Mouse (Mus musculus) forebrain, embryonic 15.5 days (tissue): Measurements from ENCODE around the gene Etv5. TPM values are rescaled to one million over a fixed set of nuclear protein-coding genes. Genes with fewer than 3 reads are reported as not detected.

ENCODE experiments used
- ATAC-seq: fragments of 200-750 bp; cut with Nextera tagmentation; replicated peaks from 2 replicates; pipeline ENCODE4 v1.8.0; 2017; ENCODE audit warnings: mild to moderate bottlenecking, moderate TSS enrichment, moderate library complexity
- H3K27ac ChIP-seq: fragments of 300-500 bp; sonication (generic); replicated peaks from 2 replicates; pipeline ENCODE4 v1.5.1; 2015; ENCODE audit warnings: mild to moderate bottlenecking, inconsistent platforms
- H3K27me3 ChIP-seq: fragments of 300-500 bp; sonication (generic); 2 replicates; pipeline ENCODE4 v1.6.1; 2015; ENCODE audit warnings: inconsistent platforms
- H3K36me3 ChIP-seq: fragments of 300-500 bp; sonication (generic); 2 replicates; pipeline ENCODE4 v1.6.1; 2015; ENCODE audit warnings: mild to moderate bottlenecking, inconsistent platforms
- H3K4me1 ChIP-seq: fragments of 300-500 bp; sonication (generic); 2 replicates; pipeline ENCODE4 v1.6.1; 2015; ENCODE audit warnings: inconsistent platforms
- H3K4me2 ChIP-seq: fragments of 300-500 bp; sonication (generic); replicated peaks from 2 replicates; pipeline ENCODE4 v1.6.1; 2015; ENCODE audit warnings: mild to moderate bottlenecking, inconsistent platforms
- H3K4me3 ChIP-seq: fragments of 300-500 bp; sonication (generic); 2 replicates; pipeline ENCODE4 v1.5.1; 2015; ENCODE audit warnings: mild to moderate bottlenecking, inconsistent platforms
- H3K9ac ChIP-seq: fragments of 300-500 bp; sonication (generic); replicated peaks from 2 replicates; pipeline ENCODE4 v1.6.1; 2015; ENCODE audit warnings: mild to moderate bottlenecking, inconsistent platforms
- H3K9me3 ChIP-seq: fragments of 300-500 bp; sonication (generic); 2 replicates; pipeline ENCODE4 v1.6.1; 2016; ENCODE audit warnings: inconsistent platforms
- WGBS: fragments of 180-500 bp; shearing (Covaris S2); methylation state at CpG from one replicate; pipeline ENCODE4 v1.1.7; 2015; ENCODE audit warnings: mixed read lengths; 5-methylcytosine and 5-hydroxymethylcytosine counted together
- polyA plus RNA-seq: library from polyadenylated mRNA; unstranded; fragments of >200 nt; fragmentation: Nextera tagmentation; extraction: Ambion mirVana; gene quantifications from 2 replicates; pipeline ENCODE4 v1.2.1, GENCODE M21; 2015

Etv5 gene
- polyA plus RNA-seq, 1 experiment from 2014 or later = 27.2 TPM

DNA sequence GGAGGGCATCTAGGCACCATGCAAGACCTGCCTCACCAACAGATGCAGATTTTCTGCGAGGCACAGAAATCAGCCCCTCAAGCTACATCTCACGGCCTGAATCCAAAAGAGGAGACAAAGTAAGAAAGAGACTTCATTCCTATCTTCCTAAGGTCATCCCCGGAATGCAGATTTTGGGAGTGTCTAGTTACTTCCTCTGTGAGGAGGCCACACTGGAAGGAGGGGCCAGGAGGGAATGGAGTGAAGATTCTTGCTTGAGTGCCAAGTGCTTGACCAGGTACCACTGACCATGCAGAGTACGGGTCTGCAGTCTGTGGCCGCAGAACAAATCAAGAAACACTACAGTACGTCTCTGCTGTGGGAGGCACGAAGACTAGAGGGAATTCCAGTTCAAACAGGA is 12.7 kb downstream of the Etv5 start:
- WGBS = 74% methylated on average over 7 of the region's 7 CpGs
- Histone ChIP-seq H3K4me3 (no peak overlapping the region), H3K36me3 (no peaks in the 10 kb centered on the region), H3K27me3 (peaks cover 3% of the 10 kb centered on the region; the same call in 1 of the 2 replicates), H3K4me2 (no peak overlapping the region), H3K27ac (no peak overlapping the region), H3K9me3 (no peaks in the 10 kb centered on the region), H3K4me1 (peaks cover 41% of the 10 kb centered on the region), H3K9ac (no peak overlapping the region)
- no peak for ATAC-seq

DNA sequence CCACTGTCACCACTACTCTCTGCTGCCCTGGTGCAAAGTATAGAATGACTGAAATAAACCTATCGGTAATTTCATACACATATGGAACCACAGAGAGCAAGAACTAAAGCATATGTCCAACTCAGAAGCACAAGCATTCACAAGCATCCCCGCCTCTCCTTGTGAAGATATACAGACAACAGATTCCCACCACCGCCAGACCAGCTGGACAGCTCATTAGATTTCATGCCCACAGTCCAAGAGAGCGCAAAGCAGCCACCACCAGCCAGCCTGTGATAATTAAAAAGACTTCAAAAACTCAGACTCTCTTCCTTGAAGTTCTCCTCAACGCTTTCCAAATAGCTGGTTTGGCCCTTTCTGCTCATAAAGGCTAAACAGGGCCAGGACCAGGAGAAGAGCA is 17.3 kb downstream of the Etv5 start:
- H3K9me3 ChIP-seq = no peaks in the 10 kb centered on the region
- no peak overlapping the region for H3K9ac ChIP-seq
- H3K27ac ChIP-seq = no peak overlapping the region
- H3K4me2 ChIP-seq = no peak overlapping the region
- no peak for ATAC-seq
- no peak overlapping the region for H3K4me3 ChIP-seq
- 0 out of 2 replicates have a peak, but pooled peaks cover 4% of the 10 kb centered on the region for H3K4me1 ChIP-seq
- H3K27me3 ChIP-seq = peaks cover 3% of the 10 kb centered on the region; the same call in 1 of the 2 replicates
- 58% methylated on average over 5 of the region's 5 CpGs for WGBS
- no peaks in the 10 kb centered on the region for H3K36me3 ChIP-seq

DNA sequence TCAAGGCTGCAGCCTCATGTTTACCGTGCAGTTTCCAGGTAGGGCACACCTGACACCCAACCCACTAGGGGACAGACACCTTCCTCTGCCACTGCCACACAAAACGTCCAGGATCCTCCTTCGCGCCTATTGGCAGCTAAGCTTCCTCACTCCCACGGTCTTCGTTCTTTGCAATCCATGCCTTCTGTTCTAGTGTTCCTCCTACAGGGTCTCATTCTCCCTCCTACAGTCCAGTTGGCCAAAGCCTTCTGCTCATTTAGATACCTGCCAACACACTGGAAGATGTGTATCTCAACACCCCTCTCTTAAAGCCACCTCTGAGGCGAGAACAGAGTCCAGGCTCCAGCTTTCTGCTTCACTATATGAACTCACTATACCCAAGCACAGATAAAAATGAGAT is 21.6 kb downstream of the Etv5 start:
- Histone ChIP-seq H3K4me1 (no peaks in the 10 kb centered on the region), H3K4me3 (no peak overlapping the region), H3K4me2 (no peak overlapping the region), H3K9me3 (no peaks in the 10 kb centered on the region), H3K27me3 (no peaks in the 10 kb centered on the region), H3K9ac (no peak overlapping the region), H3K27ac (no peak overlapping the region), H3K36me3 (no peaks in the 10 kb centered on the region)
- ATAC-seq = no peak
- 93% methylated on average over 7 of the region's 7 CpGs for WGBS

DNA sequence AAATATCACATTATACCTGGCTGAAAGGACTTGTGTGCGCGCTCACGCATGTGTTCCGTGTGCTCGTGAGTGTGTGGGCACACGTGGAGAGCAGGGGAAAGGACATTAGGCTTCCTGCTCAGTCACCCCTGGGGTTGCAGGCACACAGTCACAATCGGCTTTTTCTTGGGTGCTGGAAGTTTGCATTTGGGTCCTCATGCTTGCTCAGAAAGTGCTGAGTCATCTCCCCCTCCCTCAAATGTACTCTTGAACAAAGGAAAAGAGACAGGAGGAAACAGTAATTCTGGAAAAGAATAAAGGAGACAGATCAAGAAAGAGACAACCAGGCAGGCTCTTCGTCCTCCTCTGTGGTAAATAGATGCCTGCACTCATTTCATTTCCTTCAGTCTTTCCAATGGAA is 22.5 kb downstream of the Etv5 start:
- Histone ChIP-seq H3K9me3 (no peaks in the 10 kb centered on the region), H3K36me3 (no peaks in the 10 kb centered on the region), H3K27me3 (no peaks in the 10 kb centered on the region), H3K9ac (no peak overlapping the region), H3K27ac (no peak overlapping the region), H3K4me3 (no peak overlapping the region), H3K4me1 (peaks cover 1% of the 10 kb centered on the region; the same call in 1 of the 2 replicates), H3K4me2 (no peak overlapping the region)
- no peak for ATAC-seq
- WGBS = 85% methylated on average over 8 of the region's 8 CpGs

DNA sequence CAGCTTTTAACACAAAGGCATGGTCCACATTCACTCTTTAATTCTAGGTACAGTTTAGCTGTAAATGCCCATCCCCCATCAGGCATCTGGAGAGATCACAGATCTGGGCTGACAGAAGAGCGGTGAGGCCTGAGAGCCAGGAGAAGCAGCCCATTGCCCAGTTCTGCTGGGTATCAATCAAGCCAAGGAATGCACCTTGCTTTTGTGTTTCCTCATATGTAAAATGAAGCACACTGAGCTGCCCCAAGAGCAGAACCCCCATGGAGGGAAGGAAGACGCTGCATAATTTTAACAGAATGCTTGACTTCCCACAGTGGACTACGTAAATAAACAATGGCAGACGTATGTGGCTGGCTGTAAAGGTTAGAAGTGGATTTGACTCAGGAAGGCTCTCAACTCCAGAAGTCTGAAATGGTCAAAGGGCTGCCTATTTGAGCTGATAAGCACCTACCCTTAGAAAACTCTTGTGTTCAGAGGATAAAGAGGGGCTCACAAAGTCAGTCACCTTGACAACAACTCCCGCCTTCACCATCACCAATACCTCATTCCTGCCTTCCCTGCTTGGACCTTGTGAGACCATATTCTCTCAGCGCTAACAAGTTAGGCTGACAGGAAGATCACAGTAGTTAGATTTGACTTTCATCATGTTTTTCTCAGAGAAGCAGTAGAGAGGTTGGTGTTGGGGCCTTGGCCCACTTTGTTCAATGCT is 23.2 kb downstream of the Etv5 start:
- no peak overlapping the region for H3K4me2 ChIP-seq
- no peaks in the 10 kb centered on the region for H3K9me3 ChIP-seq
- H3K9ac ChIP-seq = no peak overlapping the region
- no peaks in the 10 kb centered on the region for H3K27me3 ChIP-seq
- WGBS = 76% methylated on average over 6 of the region's 6 CpGs
- no peak overlapping the region for H3K27ac ChIP-seq
- peaks cover 6% of the 10 kb centered on the region; the same call in 1 of the 2 replicates for H3K4me1 ChIP-seq
- no peaks in the 10 kb centered on the region for H3K36me3 ChIP-seq
- ATAC-seq = no peak
- no peak overlapping the region for H3K4me3 ChIP-seq

DNA sequence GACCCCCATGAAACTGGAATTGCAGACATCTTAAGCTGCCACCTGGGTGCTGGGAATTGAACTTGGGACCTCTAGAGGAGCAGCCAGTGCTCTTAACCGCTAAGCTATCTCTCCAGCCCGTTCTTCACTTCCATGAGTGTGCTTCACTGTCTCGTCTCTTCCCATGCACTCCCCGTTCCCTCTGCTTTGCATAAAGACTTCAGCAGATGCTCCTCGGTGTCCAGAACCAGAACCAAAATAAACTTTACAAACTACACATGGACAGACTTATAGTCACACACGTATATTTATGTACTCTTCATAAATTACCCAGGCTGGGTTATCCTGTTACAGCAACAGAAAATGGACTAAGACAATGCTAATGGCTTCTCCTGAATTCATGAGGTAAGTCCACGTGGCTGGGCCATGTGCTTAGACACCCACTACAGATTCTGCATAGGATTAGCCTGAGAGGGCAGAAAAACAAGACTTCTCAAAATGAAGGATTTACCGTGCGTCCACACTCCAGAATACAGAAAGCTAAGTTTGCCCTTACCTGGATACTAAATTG is 25.2 kb downstream of the Etv5 start:
- no peak overlapping the region for H3K4me2 ChIP-seq
- H3K9me3 ChIP-seq = no peaks in the 10 kb centered on the region
- H3K9ac ChIP-seq = no peak overlapping the region
- no peak overlapping the region for H3K4me3 ChIP-seq
- no peaks in the 10 kb centered on the region for H3K27me3 ChIP-seq
- H3K36me3 ChIP-seq = no peaks in the 10 kb centered on the region
- H3K4me1 ChIP-seq = peaks cover 6% of the 10 kb centered on the region; the same call in 1 of the 2 replicates
- WGBS = 93% methylated on average over 9 of the region's 9 CpGs
- H3K27ac ChIP-seq = no peak overlapping the region
- ATAC-seq = no peak

DNA sequence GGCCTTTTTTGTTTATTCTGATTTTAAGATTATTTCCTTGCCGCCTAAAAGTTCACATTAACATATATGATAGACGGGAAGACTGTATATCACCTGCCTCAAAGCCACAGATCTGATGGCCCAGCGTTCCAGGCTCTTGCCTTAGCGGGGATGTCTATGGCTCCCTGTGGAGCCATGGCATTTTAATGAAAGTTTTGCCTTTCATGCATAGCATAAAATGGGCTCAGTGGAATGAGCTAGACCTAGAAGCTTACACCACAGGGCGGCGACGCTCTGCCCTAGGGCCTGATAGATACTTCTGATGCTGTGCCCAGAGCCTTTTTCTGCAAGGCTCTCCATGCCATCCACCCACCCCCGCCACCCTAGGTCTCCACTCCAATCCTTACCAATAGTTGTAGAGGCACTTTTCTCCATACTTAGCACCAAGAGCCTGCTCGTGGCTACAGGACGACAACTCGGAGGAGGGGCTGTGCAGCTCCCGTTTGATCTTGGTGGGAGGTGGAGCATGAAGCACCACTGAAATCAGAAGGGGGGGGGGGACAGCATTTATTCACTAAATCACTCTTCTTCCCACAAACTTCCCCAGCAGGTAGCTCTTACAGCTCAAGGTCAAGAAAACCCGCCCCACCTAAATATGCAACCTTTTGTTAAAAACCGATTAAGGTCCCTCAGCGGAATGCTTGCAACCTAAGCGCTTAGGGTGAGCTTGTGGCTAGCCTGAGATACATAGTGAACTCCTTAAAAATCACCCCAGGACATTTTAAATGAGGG is 26.9 kb downstream of the Etv5 start:
- 59% methylated on average over 16 of the region's 16 CpGs for WGBS
- H3K27ac ChIP-seq = no peak overlapping the region
- ATAC-seq = no peak

DNA sequence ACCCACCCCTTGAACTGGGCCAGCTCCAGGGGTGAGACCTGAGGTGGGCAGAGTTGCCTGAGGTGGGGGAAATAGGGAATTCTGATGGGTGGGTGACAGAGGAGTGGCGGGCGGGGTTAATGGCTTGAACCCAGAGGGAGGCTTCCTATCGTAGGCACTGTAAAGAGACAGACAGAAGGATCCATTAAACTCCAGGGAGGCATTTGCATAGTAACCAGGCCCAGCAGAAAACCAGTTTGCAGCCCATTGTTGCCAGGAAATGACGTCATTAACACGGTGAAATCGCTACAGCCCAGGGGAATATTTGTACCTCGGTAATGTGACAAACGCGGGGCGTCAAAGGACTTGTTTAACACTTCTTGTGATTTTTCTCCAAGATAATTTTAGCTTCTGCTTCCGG is 27.8 kb downstream of the Etv5 start:
- Histone ChIP-seq H3K27ac (no peak overlapping the region), H3K4me1 (peaks cover 6% of the 10 kb centered on the region; the same call in 1 of the 2 replicates), H3K4me2 (no peak overlapping the region), H3K9ac (no peak overlapping the region), H3K27me3 (no peaks in the 10 kb centered on the region), H3K36me3 (no peaks in the 10 kb centered on the region), H3K4me3 (no peak overlapping the region), H3K9me3 (no peaks in the 10 kb centered on the region)
- ATAC-seq = no peak
- 40% methylated on average over 11 of the region's 11 CpGs for WGBS

More for the DNA sequence above, 26.9 kb downstream of the Etv5 start:
- H3K4me3 ChIP-seq = no peak overlapping the region
- no peak overlapping the region for H3K4me2 ChIP-seq
- H3K4me1 ChIP-seq = peaks cover 6% of the 10 kb centered on the region; the same call in 1 of the 2 replicates
- no peaks in the 10 kb centered on the region for H3K36me3 ChIP-seq
- no peaks in the 10 kb centered on the region for H3K27me3 ChIP-seq
- H3K9me3 ChIP-seq = no peaks in the 10 kb centered on the region
- H3K9ac ChIP-seq = no peak overlapping the region

DNA sequence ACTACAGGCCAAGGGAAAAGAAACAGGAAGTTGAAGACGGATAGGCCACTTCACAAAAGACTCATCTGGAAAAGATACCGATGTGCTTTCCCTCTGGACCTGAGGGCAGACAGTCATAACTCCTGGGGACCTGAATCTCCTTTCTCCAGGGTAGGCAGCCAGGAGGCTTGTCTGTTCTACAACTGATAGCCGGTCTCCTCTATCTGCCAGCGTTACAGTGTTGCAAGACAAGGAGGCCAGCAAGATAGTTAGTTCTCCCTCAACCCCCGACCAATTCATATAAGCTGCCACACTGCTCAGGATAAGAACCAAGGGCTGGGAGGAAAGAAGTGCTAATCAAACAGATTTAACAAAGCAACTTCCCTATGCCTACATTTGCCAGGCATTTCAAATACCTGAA is 29.5 kb downstream of the Etv5 start:
- 92% methylated on average over 5 of the region's 5 CpGs for WGBS

DNA sequence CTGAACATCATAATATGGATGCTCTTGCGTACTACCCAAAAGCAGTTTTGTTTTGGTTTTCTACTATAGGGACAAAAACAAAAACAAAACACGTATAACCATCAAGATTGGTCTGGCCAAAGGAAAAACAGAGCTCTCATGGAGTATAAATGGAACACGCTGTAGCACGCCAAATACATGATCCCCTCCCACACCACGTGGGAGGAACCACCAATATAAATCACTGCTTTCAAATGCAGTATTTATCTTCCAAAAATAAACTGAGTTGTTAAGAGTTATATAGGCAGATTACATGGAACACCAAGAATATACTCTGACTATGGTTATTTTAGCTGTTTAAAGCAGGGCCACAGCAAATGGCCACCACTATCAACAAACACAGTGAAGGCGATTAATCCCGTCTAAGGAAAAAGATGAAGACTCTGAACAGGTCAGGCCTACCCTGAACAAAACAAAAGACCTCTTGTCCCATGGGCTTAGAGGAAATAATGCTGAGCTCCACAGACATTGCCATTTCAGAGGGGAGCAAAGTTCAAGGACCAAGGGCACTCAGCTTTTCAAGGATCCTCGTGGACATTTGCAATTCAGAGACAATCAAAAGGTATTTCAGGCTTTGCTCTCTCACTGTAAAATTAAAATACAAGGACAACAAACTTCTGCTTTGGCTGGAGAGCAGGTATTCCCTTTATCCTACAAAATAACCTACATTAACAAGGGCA is 30.7 kb downstream of the Etv5 start:
- no peak overlapping the region for H3K4me2 ChIP-seq
- H3K27ac ChIP-seq = no peak overlapping the region
- no peaks in the 10 kb centered on the region for H3K36me3 ChIP-seq
- 79% methylated on average over 8 of the region's 8 CpGs for WGBS
- no peak overlapping the region for H3K9ac ChIP-seq
- no peaks in the 10 kb centered on the region for H3K27me3 ChIP-seq
- no peak overlapping the region for H3K4me3 ChIP-seq
- H3K9me3 ChIP-seq = no peaks in the 10 kb centered on the region
- H3K4me1 ChIP-seq = peaks cover 14% of the 10 kb centered on the region; the same call in 1 of the 2 replicates
- no peak for ATAC-seq

More for the DNA sequence above, 29.5 kb downstream of the Etv5 start:
- H3K4me3 ChIP-seq = no peak overlapping the region
- ATAC-seq = no peak
- H3K9me3 ChIP-seq = no peaks in the 10 kb centered on the region
- H3K4me2 ChIP-seq = no peak overlapping the region
- H3K27me3 ChIP-seq = no peaks in the 10 kb centered on the region
- H3K36me3 ChIP-seq = no peaks in the 10 kb centered on the region
- no peak overlapping the region for H3K27ac ChIP-seq
- H3K9ac ChIP-seq = no peak overlapping the region
- H3K4me1 ChIP-seq = peaks cover 14% of the 10 kb centered on the region; the same call in 1 of the 2 replicates

DNA sequence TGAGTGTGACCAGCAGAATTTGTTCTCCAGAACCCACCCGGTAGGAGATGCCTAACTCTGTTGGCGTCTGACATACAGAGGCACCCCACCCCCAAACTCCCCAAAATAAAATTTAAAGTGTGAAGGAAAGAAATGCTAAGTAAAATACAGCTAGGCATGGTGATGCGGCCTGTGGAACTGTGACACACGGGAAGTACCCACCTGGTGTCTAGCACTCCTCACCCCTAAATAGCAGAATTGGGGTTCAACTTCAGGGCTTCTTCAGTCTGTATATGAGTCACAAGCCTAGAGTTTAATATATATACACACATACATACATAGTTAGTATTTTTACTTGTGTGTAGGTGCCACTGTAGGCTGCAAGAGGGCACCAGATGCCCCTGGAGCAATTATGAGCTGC is 32.8 kb downstream of the Etv5 start:
- peaks cover 10% of the 10 kb centered on the region; the same call in 1 of the 2 replicates for H3K4me1 ChIP-seq
- H3K4me3 ChIP-seq = no peak overlapping the region
- H3K9ac ChIP-seq = no peak overlapping the region
- H3K27me3 ChIP-seq = no peaks in the 10 kb centered on the region
- no peaks in the 10 kb centered on the region for H3K36me3 ChIP-seq
- WGBS = 89% methylated on average over 4 of the region's 4 CpGs
- H3K4me2 ChIP-seq = no peak overlapping the region
- H3K9me3 ChIP-seq = no peaks in the 10 kb centered on the region
- H3K27ac ChIP-seq = no peak overlapping the region
- ATAC-seq = no peak

DNA sequence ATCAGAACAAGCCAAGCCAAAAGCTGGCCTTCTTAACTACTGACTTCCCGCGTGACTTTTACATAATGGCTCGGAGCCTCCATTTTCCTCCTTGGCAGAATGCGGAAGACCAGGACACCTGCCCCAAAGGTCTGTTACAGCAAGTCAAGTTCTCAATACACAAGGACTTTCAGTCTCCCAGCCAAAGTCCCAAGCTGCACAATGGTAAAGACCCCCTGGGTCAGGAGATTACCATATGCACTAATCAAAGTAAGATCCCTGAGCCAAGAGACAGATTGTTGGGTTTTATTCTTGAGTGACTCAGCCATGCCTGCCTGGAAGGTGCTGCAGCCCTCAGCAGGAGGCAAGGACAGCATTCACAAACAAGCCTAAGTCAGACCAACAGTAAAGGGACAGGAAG is 33.5 kb downstream of the Etv5 start:
- H3K4me1 ChIP-seq = peaks cover 8% of the 10 kb centered on the region; the same call in 1 of the 2 replicates
- H3K27me3 ChIP-seq = no peaks in the 10 kb centered on the region
- no peak overlapping the region; the same call in 1 of the 2 replicates for H3K27ac ChIP-seq
- H3K36me3 ChIP-seq = no peaks in the 10 kb centered on the region
- ATAC-seq = no peak
- no peaks in the 10 kb centered on the region for H3K9me3 ChIP-seq
- H3K4me2 ChIP-seq = no peak overlapping the region
- H3K9ac ChIP-seq = no peak overlapping the region
- 63% methylated on average over 4 of the region's 4 CpGs for WGBS
- no peak overlapping the region for H3K4me3 ChIP-seq
